Mouse (Mus musculus) heart, postnatal 0 days (tissue): ENCODE data around the gene Tshz2. TPM values are rescaled to one million over a fixed set of nuclear protein-coding genes. Genes with fewer than 3 reads are reported as not detected.

Source experiments
- ATAC-seq: fragments of 200-750 bp; cut with Nextera tagmentation; 2 replicates; pipeline ENCODE4 v1.8.0; 2017; ENCODE audit warnings: low read depth, moderate number of reproducible peaks, moderate library complexity; ENCODE audit not compliant: insufficient read depth
- DNase-seq: peaks from one replicate; pipeline ENCODE4 v3.0.0-alpha.2; 2016; ENCODE audit warnings: low spot score
- H3K27ac ChIP-seq: fragments of 300-500 bp; sonication (generic); 2 replicates; pipeline ENCODE4 v1.5.1; 2014; ENCODE audit warnings: low read depth, mild to moderate bottlenecking
- H3K27me3 ChIP-seq: fragments of 300-500 bp; sonication (generic); 2 replicates; pipeline ENCODE4 v1.6.1; 2014; ENCODE audit warnings: low read length, mixed read lengths; ENCODE audit not compliant: control insufficient read depth, insufficient read depth
- H3K36me3 ChIP-seq: fragments of 300-500 bp; sonication (generic); replicated peaks from 2 replicates; pipeline ENCODE4 v1.6.1; 2014; ENCODE audit warnings: low read length, mixed read lengths; ENCODE audit not compliant: control insufficient read depth, insufficient read depth
- H3K4me1 ChIP-seq: fragments of 300-500 bp; sonication (generic); 2 replicates; pipeline ENCODE4 v1.6.1; 2014; ENCODE audit warnings: antibody characterized with exemption; ENCODE audit not compliant: control insufficient read depth, insufficient read depth
- H3K4me2 ChIP-seq: fragments of 300-500 bp; sonication (generic); 2 replicates; pipeline ENCODE4 v1.6.1; 2014; ENCODE audit warnings: low read depth, mild to moderate bottlenecking, low read length, moderate library complexity
- H3K4me3 ChIP-seq: fragments of 300-500 bp; sonication (generic); 2 replicates; pipeline ENCODE4 v1.5.1; 2014; ENCODE audit warnings: low read depth, low read length
- H3K9ac ChIP-seq: fragments of 300-500 bp; sonication (generic); replicated peaks from 2 replicates; pipeline ENCODE4 v1.6.1; 2014; ENCODE audit warnings: low read depth, low read length, mixed read lengths
- H3K9me3 ChIP-seq: fragments of 300-500 bp; sonication (generic); replicated peaks from 2 replicates; pipeline ENCODE4 v1.6.1; 2016; ENCODE audit warnings: low read length; ENCODE audit not compliant: control insufficient read depth
- CTCF ChIP-seq: IDR thresholded peaks from 2 replicates; pipeline ENCODE4 v1.5.1; 2016; ENCODE audit warnings: antibody characterized with exemption, control low read depth, low read depth
- EP300 ChIP-seq: IDR thresholded peaks from 2 replicates; pipeline ENCODE4 v1.6.1; 2016; ENCODE audit warnings: antibody characterized with exemption, low read depth
- WGBS: fragments of 180-500 bp; shearing (Covaris S2); extraction: QIAGEN DNeasy Blood & Tissue Kit; methylation state at CpG from one replicate; pipeline ENCODE4 v1.1.7; 2014; 5-methylcytosine and 5-hydroxymethylcytosine counted together
- polyA plus RNA-seq: library from polyadenylated mRNA; unstranded; fragments of >200 nt; fragmentation: Nextera tagmentation; extraction: Ambion mirVana; gene quantifications from 2 replicates; pipeline ENCODE4 v1.2.1, GENCODE M21; 2015
- total RNA-seq: library from RNA; depleted of rRNA; stranded (reverse); fragments of >200 nt; gene quantifications from 2 replicates; pipeline ENCODE4 v1.2.3, GENCODE M21; 2014; ENCODE audit warnings: low replicate concordance

The Tshz2 gene
- total and polyA plus RNA-seq, 2 experiments from 2014 or later, result 2.8 to 7.8 TPM

GRCm38 (mm10) chr2:169925466-169925865 lies 292.7 kb downstream of the Tshz2 start:
- Histone ChIP-seq H3K27ac (no peak overlapping the region), H3K27me3 (no peaks in the 10 kb centered on the region), H3K4me3 (no peak overlapping the region), H3K9me3 (no peaks in the 10 kb centered on the region), H3K9ac (no peak overlapping the region), H3K4me2 (no peak overlapping the region), H3K36me3 (no peaks in the 10 kb centered on the region), H3K4me1 (peaks cover 3% of the 10 kb centered on the region; the same call in 1 of the 2 replicates)
- no peak for DNase-seq
- TF ChIP-seq EP300 (no peak), CTCF (no peak)
- 70% methylated on average over 5 of the region's 5 CpGs for WGBS
- no peak for ATAC-seq

GRCm38 (mm10) chr2:169926016-169926415 lies 293.2 kb downstream of the Tshz2 start:
- DNase-seq, result no peak
- Histone ChIP-seq H3K27me3 (no peaks in the 10 kb centered on the region), H3K27ac (no peak overlapping the region), H3K36me3 (no peaks in the 10 kb centered on the region), H3K9ac (no peak overlapping the region), H3K4me3 (no peak overlapping the region), H3K9me3 (no peaks in the 10 kb centered on the region), H3K4me1 (peaks cover 3% of the 10 kb centered on the region; the same call in 1 of the 2 replicates), H3K4me2 (no peak overlapping the region)
- TF ChIP-seq CTCF (no peak), EP300 (no peak)
- no peak for ATAC-seq
- 71% methylated on average over 11 of the region's 11 CpGs for WGBS

GRCm38 (mm10) chr2:169927401-169927800 lies 294.6 kb downstream of the Tshz2 start:
- peaks cover 3% of the 10 kb centered on the region; the same call in 1 of the 2 replicates for H3K4me1 ChIP-seq
- H3K4me2 ChIP-seq, result no peak overlapping the region
- no peaks in the 10 kb centered on the region for H3K36me3 ChIP-seq
- H3K27me3 ChIP-seq, result no peaks in the 10 kb centered on the region
- WGBS, result 85% methylated on average over 2 of the region's 2 CpGs
- TF ChIP-seq CTCF, result no peak
- no peak overlapping the region for H3K27ac ChIP-seq
- DNase-seq, result no peak
- H3K9me3 ChIP-seq, result no peaks in the 10 kb centered on the region
- H3K9ac ChIP-seq, result no peak overlapping the region
- H3K4me3 ChIP-seq, result no peak overlapping the region
- no peak for ATAC-seq

- 54% methylated on average over 14 of the region's 14 CpGs for WGBS
- TF ChIP-seq CTCF (no peak), EP300 (no peak)
Observed at GRCm38 (mm10) chr2:169928447-169929120, 295.8 kb downstream of the Tshz2 start.

GRCm38 (mm10) chr2:169929540-169930497 lies 297.0 kb downstream of the Tshz2 start:
- Histone ChIP-seq H3K36me3 (no peaks in the 10 kb centered on the region), H3K4me2 (peak overlapping the region; percentile 66), H3K4me3 (peak overlapping the region; percentile 41), H3K9me3 (no peaks in the 10 kb centered on the region), H3K4me1 (peaks cover 3% of the 10 kb centered on the region; the same call in 1 of the 2 replicates), H3K27me3 (no peaks in the 10 kb centered on the region), H3K9ac (no peak overlapping the region), H3K27ac (no peak overlapping the region)
- ATAC-seq (peak; percentile 36; the same call in 1 of the 2 replicates), DNase-seq (peak; percentile 53)
- TF ChIP-seq CTCF, result no peak
- TF ChIP-seq EP300, result no peak
- WGBS, result 49% methylated on average over 23 of the region's 23 CpGs

More at GRCm38 (mm10) chr2:169928447-169929120, 295.8 kb downstream of the Tshz2 start:
- no peak overlapping the region for H3K27ac ChIP-seq
- H3K4me1 ChIP-seq, result peaks cover 3% of the 10 kb centered on the region; the same call in 1 of the 2 replicates
- no peak for DNase-seq
- no peak overlapping the region for H3K4me3 ChIP-seq
- no peak for ATAC-seq
- no peaks in the 10 kb centered on the region for H3K9me3 ChIP-seq
- no peaks in the 10 kb centered on the region for H3K27me3 ChIP-seq
- H3K36me3 ChIP-seq, result no peaks in the 10 kb centered on the region
- H3K4me2 ChIP-seq, result no peak overlapping the region
- no peak overlapping the region for H3K9ac ChIP-seq
